Mouse (Mus musculus): ENCODE measurements at regions not wholly inside any gene's neighbourhood (a gene's known extent, or its start where the extent isn't known, plus 50 kb on each side); places are given as distances from the start of the nearest gene placed in this dataset.

GRCm38 (mm10) chr14:76868131-76868530 lies 168.4 kb upstream of the Ccdc122 start:
- Histone ChIP-seq H3K9me3 (ENCODE audit: low read length) (no peaks in the 10 kb centered on the region), H3K4me3 (ENCODE audit: low read depth, low read length) (no peak overlapping the region), H3K27ac (ENCODE audit: low read length) (no peak overlapping the region), H3K36me3 (ENCODE audit: insufficient read depth, low read length) (no peaks in the 10 kb centered on the region), H3K4me1 (ENCODE audit: insufficient read depth, low read depth, low read length) (no peaks in the 10 kb centered on the region), H3K27me3 (replicated peaks; ENCODE audit: insufficient read depth, low read length) (no peaks in the 10 kb centered on the region), H3K4me2 (replicated peaks; ENCODE audit: low read depth, low read length) (no peak overlapping the region), H3K9ac (replicated peaks; ENCODE audit: low read depth) (no peak overlapping the region)
- no peak for ATAC-seq
- WGBS = 85% methylated on average over 5 of the region's 5 CpGs
- TF ChIP-seq CTCF (IDR thresholded peaks at IDR 0.05) = no peak
- TF ChIP-seq EP300 (IDR thresholded peaks at IDR 0.05) = no peak
- DNase-seq (ENCODE audit: low spot score) = no peak

- TF ChIP-seq EP300 (IDR thresholded peaks at IDR 0.05) = no peak
- no peak for TF ChIP-seq CTCF (IDR thresholded peaks at IDR 0.05)
- no peak for DNase-seq (ENCODE audit: low spot score)
- no peaks in the 10 kb centered on the region for H3K4me1 ChIP-seq (ENCODE audit: insufficient read depth, low read depth, low read length)
- no peaks in the 10 kb centered on the region for H3K27me3 ChIP-seq (replicated peaks; ENCODE audit: insufficient read depth, low read length)
- no peak overlapping the region for H3K27ac ChIP-seq (ENCODE audit: low read length)
- H3K9ac ChIP-seq (replicated peaks; ENCODE audit: low read depth) = no peak overlapping the region
- ATAC-seq = no peak
- no peaks in the 10 kb centered on the region for H3K9me3 ChIP-seq (ENCODE audit: low read length)
- no peak overlapping the region for H3K4me2 ChIP-seq (replicated peaks; ENCODE audit: low read depth, low read length)
- H3K4me3 ChIP-seq (ENCODE audit: low read depth, low read length) = no peak overlapping the region
- 66% methylated on average over 4 of the region's 4 CpGs for WGBS
- H3K36me3 ChIP-seq (ENCODE audit: insufficient read depth, low read length) = no peaks in the 10 kb centered on the region
These were observed 171.9 kb upstream of the Ccdc122 start for GRCm38 (mm10) chr14:76864664-76865063.

- 80% methylated on average over 13 of the region's 13 CpGs for WGBS
- no peak overlapping the region for H3K27ac ChIP-seq (ENCODE audit: low read length)
- H3K9me3 ChIP-seq (ENCODE audit: low read length) = no peaks in the 10 kb centered on the region
- TF ChIP-seq CTCF (IDR thresholded peaks at IDR 0.05) (no peak), EP300 (IDR thresholded peaks at IDR 0.05) (no peak)
- H3K27me3 ChIP-seq (replicated peaks; ENCODE audit: insufficient read depth, low read length) = no peaks in the 10 kb centered on the region
- H3K4me2 ChIP-seq (replicated peaks; ENCODE audit: low read depth, low read length) = no peak overlapping the region
- H3K4me1 ChIP-seq (ENCODE audit: insufficient read depth, low read depth, low read length) = no peaks in the 10 kb centered on the region
- H3K36me3 ChIP-seq (ENCODE audit: insufficient read depth, low read length) = no peaks in the 10 kb centered on the region
- H3K9ac ChIP-seq (replicated peaks; ENCODE audit: low read depth) = no peak overlapping the region
- ATAC-seq = no peak
- H3K4me3 ChIP-seq (ENCODE audit: low read depth, low read length) = no peak overlapping the region
- no peak for DNase-seq (ENCODE audit: low spot score)
These were observed 173.4 kb upstream of the Ccdc122 start for GRCm38 (mm10) chr14:76863035-76863706.

- no peak for DNase-seq (ENCODE audit: low spot score)
- Histone ChIP-seq H3K27ac (ENCODE audit: low read length) (no peak overlapping the region), H3K4me3 (ENCODE audit: low read depth, low read length) (no peak overlapping the region), H3K9ac (replicated peaks; ENCODE audit: low read depth) (no peak overlapping the region), H3K9me3 (ENCODE audit: low read length) (no peaks in the 10 kb centered on the region), H3K4me1 (ENCODE audit: insufficient read depth, low read depth, low read length) (no peaks in the 10 kb centered on the region), H3K27me3 (replicated peaks; ENCODE audit: insufficient read depth, low read length) (no peaks in the 10 kb centered on the region), H3K36me3 (ENCODE audit: insufficient read depth, low read length) (no peaks in the 10 kb centered on the region), H3K4me2 (replicated peaks; ENCODE audit: low read depth, low read length) (no peak overlapping the region)
- no peak for ATAC-seq
- peak; percentile 16; the same call in 1 of the 2 replicates for TF ChIP-seq CTCF (IDR thresholded peaks at IDR 0.05)
- TF ChIP-seq EP300 (IDR thresholded peaks at IDR 0.05) = no peak
- 70% methylated on average over 5 of the region's 5 CpGs for WGBS
These were observed 178.2 kb upstream of the Ccdc122 start for GRCm38 (mm10) chr14:76858396-76858795.

GRCm38 (mm10) chr14:76857196-76857773 lies 179.3 kb upstream of the Ccdc122 start:
- Histone ChIP-seq H3K27ac (ENCODE audit: low read length) (peak overlapping the region; percentile 45; the same call in 1 of the 2 replicates), H3K9ac (replicated peaks; ENCODE audit: low read depth) (no peak overlapping the region), H3K4me2 (replicated peaks; ENCODE audit: low read depth, low read length) (peak overlapping the region; percentile 19; the same call in 1 of the 2 replicates), H3K4me1 (ENCODE audit: insufficient read depth, low read depth, low read length) (no peaks in the 10 kb centered on the region), H3K9me3 (ENCODE audit: low read length) (no peaks in the 10 kb centered on the region), H3K27me3 (replicated peaks; ENCODE audit: insufficient read depth, low read length) (no peaks in the 10 kb centered on the region), H3K36me3 (ENCODE audit: insufficient read depth, low read length) (no peaks in the 10 kb centered on the region), H3K4me3 (ENCODE audit: low read depth, low read length) (no peak overlapping the region)
- no peak for TF ChIP-seq CTCF (IDR thresholded peaks at IDR 0.05)
- TF ChIP-seq EP300 (IDR thresholded peaks at IDR 0.05) = no peak
- ATAC-seq (no peak; the same call in 1 of the 2 replicates), DNase-seq (ENCODE audit: low spot score) (peak; percentile 46)
- WGBS = 40% methylated on average over 10 of the region's 10 CpGs

GRCm38 (mm10) chr14:76856591-76856990 lies 180.0 kb upstream of the Ccdc122 start:
- H3K4me1 ChIP-seq (ENCODE audit: insufficient read depth, low read depth, low read length) = no peaks in the 10 kb centered on the region
- no peaks in the 10 kb centered on the region for H3K9me3 ChIP-seq (ENCODE audit: low read length)
- no peaks in the 10 kb centered on the region for H3K27me3 ChIP-seq (replicated peaks; ENCODE audit: insufficient read depth, low read length)
- H3K9ac ChIP-seq (replicated peaks; ENCODE audit: low read depth) = no peak overlapping the region
- H3K4me3 ChIP-seq (ENCODE audit: low read depth, low read length) = no peak overlapping the region
- H3K4me2 ChIP-seq (replicated peaks; ENCODE audit: low read depth, low read length) = peak overlapping the region; percentile 19; the same call in 1 of the 2 replicates
- ATAC-seq (peak; percentile 37), DNase-seq (ENCODE audit: low spot score) (no peak)
- WGBS = 21% methylated on average over 8 of the region's 8 CpGs
- no peak for TF ChIP-seq EP300 (IDR thresholded peaks at IDR 0.05)
- TF ChIP-seq CTCF (IDR thresholded peaks at IDR 0.05) = no peak
- peak overlapping the region; percentile 45; the same call in 1 of the 2 replicates for H3K27ac ChIP-seq (ENCODE audit: low read length)
- H3K36me3 ChIP-seq (ENCODE audit: insufficient read depth, low read length) = no peaks in the 10 kb centered on the region
